Mouse (Mus musculus) hindbrain, embryonic 14.5 days (tissue): ENCODE data around the gene Myadml2. TPM values are rescaled to one million over a fixed set of nuclear protein-coding genes. Genes with fewer than 3 reads are reported as not detected.

Source experiments
- ATAC-seq: fragments of 200-750 bp; cut with Nextera tagmentation; 2 replicates; pipeline ENCODE4 v1.8.0; 2017; ENCODE audit warnings: moderate number of reproducible peaks, mild to moderate bottlenecking, moderate TSS enrichment, moderate library complexity; ENCODE audit not compliant: low FRiP score
- DNase-seq: peaks from one replicate; pipeline ENCODE4 v3.0.0-alpha.2; 2015; ENCODE audit warnings: low spot score
- H3K27ac ChIP-seq: fragments of 300-500 bp; sonication (generic); 2 replicates; pipeline ENCODE4 v1.5.1; 2014; ENCODE audit warnings: mild to moderate bottlenecking, moderate library complexity
- H3K27me3 ChIP-seq: fragments of 300-500 bp; sonication (generic); 2 replicates; pipeline ENCODE4 v1.6.1; 2014; ENCODE audit warnings: mild to moderate bottlenecking, low read length, mixed read lengths; ENCODE audit not compliant: control insufficient read depth, insufficient read depth
- H3K36me3 ChIP-seq: fragments of 300-500 bp; sonication (generic); replicated peaks from 2 replicates; pipeline ENCODE4 v1.6.1; 2014; ENCODE audit not compliant: control insufficient read depth, insufficient read depth
- H3K4me1 ChIP-seq: fragments of 300-500 bp; sonication (generic); replicated peaks from 2 replicates; pipeline ENCODE4 v1.6.1; 2014; ENCODE audit warnings: antibody characterized with exemption, low read length, mixed read lengths; ENCODE audit not compliant: control insufficient read depth, insufficient read depth
- H3K4me2 ChIP-seq: fragments of 300-500 bp; sonication (generic); replicated peaks from 2 replicates; pipeline ENCODE4 v1.6.1; 2014; ENCODE audit warnings: mild to moderate bottlenecking, moderate library complexity
- H3K4me3 ChIP-seq: fragments of 300-500 bp; sonication (generic); replicated peaks from 2 replicates; pipeline ENCODE4 v1.5.1; 2014; ENCODE audit warnings: mild to moderate bottlenecking, low read length
- H3K9ac ChIP-seq: fragments of 300-500 bp; sonication (generic); 2 replicates; pipeline ENCODE4 v1.6.1; 2014
- H3K9me3 ChIP-seq: fragments of 300-500 bp; sonication (generic); 2 replicates; pipeline ENCODE4 v1.6.1; 2016; ENCODE audit warnings: low read length; ENCODE audit not compliant: control insufficient read depth
- WGBS: fragments of 180-500 bp; shearing (Covaris S2); extraction: QIAGEN DNeasy Blood & Tissue Kit; methylation state at CpG from one replicate; pipeline ENCODE4 v1.1.7; 2014; 5-methylcytosine and 5-hydroxymethylcytosine counted together
- polyA plus RNA-seq: library from polyadenylated mRNA; unstranded; fragments of >200 nt; fragmentation: Nextera tagmentation; extraction: Ambion mirVana; gene quantifications from 2 replicates; pipeline ENCODE4 v1.2.1, GENCODE M21; 2014

Myadml2 gene
- polyA plus RNA-seq, 1 experiment from 2014 or later: 1.4 TPM

DNA sequence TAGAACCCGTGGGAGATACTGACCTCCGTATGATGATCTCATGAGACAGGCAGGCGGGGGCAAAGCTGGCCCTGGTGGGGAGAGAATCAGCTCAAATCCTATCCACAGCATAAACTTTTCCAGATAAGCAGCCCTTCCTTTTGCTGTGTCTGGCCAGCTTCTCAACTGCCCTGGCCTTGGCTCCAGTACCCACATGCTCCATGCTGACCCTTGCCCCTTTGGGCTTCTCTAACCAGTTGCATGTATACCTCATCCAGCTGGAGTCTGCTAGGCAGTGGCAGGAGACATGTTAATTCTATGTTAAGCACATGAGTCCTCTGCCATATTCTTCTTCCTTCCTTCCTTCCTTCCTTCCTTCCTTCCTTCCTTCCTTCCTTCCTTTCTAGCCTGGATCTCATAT, 6.8 kb upstream of the Myadml2 start:
- DNase-seq (no peak), ATAC-seq (no peak)
- Histone ChIP-seq H3K9ac (no peak overlapping the region), H3K4me1 (peaks cover 3% of the 10 kb centered on the region; the same call in 1 of the 2 replicates), H3K27ac (no peak overlapping the region), H3K4me3 (no peak overlapping the region), H3K9me3 (no peaks in the 10 kb centered on the region), H3K4me2 (no peak overlapping the region), H3K27me3 (peaks cover 29% of the 10 kb centered on the region), H3K36me3 (no peaks in the 10 kb centered on the region)
- WGBS: 75% methylated on average over 3 of the region's 3 CpGs

DNA sequence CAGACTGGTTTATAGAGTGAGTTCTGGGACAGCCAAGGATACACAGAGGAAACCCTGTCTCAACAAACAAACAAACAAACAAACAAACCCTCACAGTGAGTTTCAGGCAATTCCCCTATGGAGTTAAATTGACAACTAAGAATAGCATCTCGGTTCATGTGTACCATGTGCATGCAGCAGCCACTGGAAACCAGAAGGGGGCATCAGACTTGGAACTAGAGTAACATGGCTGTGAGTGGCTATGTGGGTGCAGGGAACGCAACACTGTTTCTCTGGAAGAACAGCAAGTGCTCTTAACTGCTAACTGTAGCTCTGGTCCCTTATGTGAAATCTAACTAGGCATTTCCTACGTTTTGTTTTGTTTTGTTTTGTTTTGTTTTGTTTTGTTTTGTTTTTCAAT, 3.9 kb upstream of the Myadml2 start:
- Histone ChIP-seq H3K4me3 (no peak overlapping the region), H3K27ac (no peak overlapping the region), H3K4me2 (no peak overlapping the region), H3K36me3 (no peaks in the 10 kb centered on the region), H3K9ac (no peak overlapping the region), H3K9me3 (no peaks in the 10 kb centered on the region), H3K4me1 (peaks cover 7% of the 10 kb centered on the region; the same call in 1 of the 2 replicates), H3K27me3 (peaks cover under 1% of the 10 kb centered on the region; the same call in 1 of the 2 replicates)
- no peak for ATAC-seq
- no peak for DNase-seq
- WGBS: 69% methylated on average over 3 of the region's 3 CpGs

DNA sequence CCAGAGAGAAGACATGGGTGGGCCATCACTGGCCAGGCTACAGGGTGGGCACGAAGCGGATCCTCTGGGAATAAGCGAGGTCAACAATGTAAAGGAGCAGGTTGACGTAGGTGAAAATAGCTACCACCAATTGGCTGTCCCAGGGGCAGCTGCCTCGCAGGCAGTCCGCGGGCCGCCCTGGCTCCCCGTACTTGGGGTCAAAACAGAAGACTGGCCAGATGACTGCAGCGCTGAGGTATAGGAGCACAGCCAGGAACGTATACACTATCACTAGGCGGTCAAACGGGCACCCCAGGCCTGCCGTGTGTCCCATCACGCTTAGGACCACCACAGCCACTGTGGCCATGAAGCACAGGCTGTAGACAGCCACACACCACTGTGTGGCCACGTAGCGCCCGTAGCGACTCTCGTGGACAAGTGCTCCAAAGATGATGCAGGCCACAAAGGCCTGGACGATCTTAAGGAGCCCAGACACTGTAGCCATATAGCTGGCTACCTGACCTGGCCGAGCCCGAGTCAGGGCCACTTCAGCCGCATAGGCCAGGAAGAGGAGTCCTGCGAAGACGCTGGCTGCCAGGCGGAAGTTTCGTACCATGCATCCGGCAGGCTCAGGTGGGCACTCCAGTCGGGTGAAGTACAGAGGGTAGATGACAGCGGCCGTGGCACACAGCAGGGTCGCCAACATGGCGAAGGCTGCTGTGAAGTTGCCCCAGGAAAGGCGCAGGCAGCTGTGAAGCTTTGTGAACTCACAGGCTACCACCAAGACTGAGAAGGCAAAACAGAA, 719 bp downstream of the Myadml2 start:
- Histone ChIP-seq H3K4me3 (0 out of 2 replicates have a peak overlapping the region, but pooled peaks have one; percentile 6), H3K36me3 (no peaks in the 10 kb centered on the region), H3K9me3 (no peaks in the 10 kb centered on the region), H3K4me2 (peak overlapping the region; percentile 48; the same call in 1 of the 2 replicates), H3K4me1 (peaks cover 18% of the 10 kb centered on the region; the same call in 1 of the 2 replicates), H3K27ac (no peak overlapping the region), H3K27me3 (peaks cover 5% of the 10 kb centered on the region; the same call in 1 of the 2 replicates), H3K9ac (peak overlapping the region; percentile 55; the same call in 1 of the 2 replicates)
- DNase-seq (no peak), ATAC-seq (no peak)
- WGBS: 83% methylated on average over 35 of the region's 35 CpGs

DNA sequence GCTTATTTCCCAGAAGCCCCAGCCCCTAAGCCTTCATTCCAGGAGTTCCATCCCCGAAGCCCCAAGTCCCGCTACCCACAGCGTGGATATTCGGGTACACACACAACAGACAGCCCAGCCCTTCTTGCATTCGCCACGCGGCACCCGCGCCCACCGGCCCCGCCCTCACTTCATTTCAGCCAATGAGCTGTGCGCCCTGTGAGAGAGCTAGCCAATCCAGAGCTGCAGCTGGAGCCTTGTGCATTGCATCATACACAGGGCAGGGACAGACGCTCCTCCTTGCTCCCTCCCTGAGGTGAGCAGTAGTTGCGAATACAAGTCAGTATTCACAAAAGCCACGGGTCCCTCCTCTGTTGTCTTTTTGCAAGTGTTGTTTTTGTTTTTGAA, 4.4 kb downstream of the Myadml2 start, which contains the start of gene Pycr1:
TSS of gene Pycr1 (minus strand) at position 169 of the 387 bp plus-strand sequence.
- Histone ChIP-seq H3K4me1 (peaks cover 18% of the 10 kb centered on the region; the same call in 1 of the 2 replicates), H3K9ac (peak within 1 kb of the TSS; percentile 63), H3K27ac (no peak within 1 kb of the TSS), H3K4me3 (peak within 1 kb of the TSS; percentile 42), H3K9me3 (no peaks in the 10 kb centered on the region), H3K27me3 (peaks cover 5% of the 10 kb centered on the region; the same call in 1 of the 2 replicates), H3K36me3 (no peaks in the 10 kb centered on the region), H3K4me2 (peak within 1 kb of the TSS; percentile 78)
- ATAC-seq: peak; percentile 99
- peak; percentile 92 for DNase-seq
- WGBS: 0% methylated on average over 15 of the region's 15 CpGs

DNA sequence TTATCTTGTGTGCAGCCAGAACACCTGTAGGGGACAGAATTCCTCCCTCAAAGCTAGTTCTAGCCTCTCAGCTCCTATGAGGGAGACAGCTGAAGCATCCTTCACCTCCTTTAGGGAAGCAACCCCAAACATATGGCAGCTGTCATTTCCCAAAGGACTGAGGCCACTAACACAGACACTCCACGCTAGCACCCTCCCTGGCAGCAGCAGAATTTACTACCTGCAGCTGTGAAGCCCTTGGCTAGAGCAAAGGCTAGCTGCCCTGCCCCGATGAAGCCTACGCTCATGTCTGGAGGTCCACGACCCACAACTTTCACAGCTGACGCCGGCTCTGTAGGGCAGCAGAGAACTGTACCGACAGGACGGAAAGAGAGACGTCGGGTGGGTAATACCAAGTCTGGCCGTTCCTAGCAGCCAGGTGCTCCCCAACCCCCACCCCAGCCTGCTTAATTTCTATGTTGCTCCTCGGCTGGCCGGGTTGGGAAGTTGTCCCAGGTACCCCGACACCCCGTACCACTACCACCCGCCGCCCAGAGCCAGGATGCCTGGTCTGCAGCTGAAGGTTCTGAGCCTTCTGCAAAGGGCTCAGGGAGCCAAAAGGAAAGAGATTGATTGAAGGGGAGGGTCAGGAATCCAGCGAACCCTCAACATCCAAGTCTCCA, 4.9 kb downstream of the Myadml2 start:
- Histone ChIP-seq H3K9ac (peak overlapping the region; percentile 63), H3K4me1 (peaks cover 15% of the 10 kb centered on the region; the same call in 1 of the 2 replicates), H3K4me2 (peak overlapping the region; percentile 78), H3K27ac (no peak overlapping the region), H3K27me3 (peaks cover 5% of the 10 kb centered on the region; the same call in 1 of the 2 replicates), H3K4me3 (peak overlapping the region; percentile 42), H3K36me3 (no peaks in the 10 kb centered on the region), H3K9me3 (no peaks in the 10 kb centered on the region)
- ATAC-seq: peak; percentile 73
- WGBS: 2% methylated on average over 18 of the region's 18 CpGs
- peak; percentile 29 for DNase-seq

DNA sequence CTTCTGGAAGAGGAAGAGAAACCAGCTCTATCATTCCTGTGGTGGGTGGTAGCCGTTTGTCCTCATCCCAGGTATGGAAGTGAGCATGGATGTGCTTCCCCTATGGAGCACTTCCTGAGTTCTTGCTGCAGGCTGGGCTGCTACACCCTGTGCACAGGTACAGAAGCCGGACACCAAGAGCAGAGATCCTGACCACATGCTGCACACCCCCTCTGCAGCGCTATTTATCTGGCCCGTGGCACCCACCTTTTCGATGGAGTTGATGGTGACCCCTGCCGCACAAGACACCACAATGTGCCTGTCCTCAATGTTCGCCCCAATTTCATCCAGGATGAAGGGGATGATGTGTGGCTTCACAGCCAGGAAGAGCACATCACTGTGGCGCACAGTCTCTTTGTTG, 6.1 kb downstream of the Myadml2 start:
- WGBS: 92% methylated on average over 8 of the region's 8 CpGs
- Histone ChIP-seq H3K36me3 (no peaks in the 10 kb centered on the region), H3K27me3 (peaks cover 5% of the 10 kb centered on the region; the same call in 1 of the 2 replicates), H3K4me1 (peaks cover 11% of the 10 kb centered on the region; the same call in 1 of the 2 replicates), H3K4me2 (no peak overlapping the region), H3K9me3 (no peaks in the 10 kb centered on the region), H3K9ac (no peak overlapping the region), H3K4me3 (no peak overlapping the region), H3K27ac (no peak overlapping the region)
- DNase-seq (no peak), ATAC-seq (no peak)

DNA sequence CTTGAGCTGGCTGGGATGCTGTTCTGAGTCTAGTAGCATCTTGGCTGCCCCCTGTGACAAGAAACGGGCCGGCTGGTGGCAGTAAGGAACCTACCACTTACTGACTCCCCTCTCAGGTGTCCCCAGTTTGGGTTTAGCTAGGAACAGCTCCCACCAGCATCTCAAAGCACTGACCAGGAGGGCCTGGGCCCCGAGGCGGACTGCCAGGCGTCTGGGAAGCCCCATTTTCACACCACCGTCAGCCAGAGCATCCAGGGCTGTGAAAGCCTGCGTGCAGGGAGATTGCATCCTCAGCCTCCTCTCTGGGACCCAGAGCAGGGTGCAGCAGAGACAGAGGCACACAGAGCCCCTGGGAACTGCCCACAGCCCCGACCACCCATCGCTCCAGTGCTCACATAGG, 6.7 kb downstream of the Myadml2 start:
- WGBS: 64% methylated on average over 9 of the region's 9 CpGs
- peaks cover 11% of the 10 kb centered on the region; the same call in 1 of the 2 replicates for H3K4me1 ChIP-seq
- H3K4me3 ChIP-seq: no peak overlapping the region
- no peak for DNase-seq
- H3K9ac ChIP-seq: no peak overlapping the region
- no peak for ATAC-seq
- 0 out of 2 replicates have a peak, but pooled peaks cover 1% of the 10 kb centered on the region for H3K27me3 ChIP-seq
- no peak overlapping the region for H3K27ac ChIP-seq
- no peak overlapping the region for H3K4me2 ChIP-seq
- H3K36me3 ChIP-seq: no peaks in the 10 kb centered on the region
- H3K9me3 ChIP-seq: no peaks in the 10 kb centered on the region

DNA sequence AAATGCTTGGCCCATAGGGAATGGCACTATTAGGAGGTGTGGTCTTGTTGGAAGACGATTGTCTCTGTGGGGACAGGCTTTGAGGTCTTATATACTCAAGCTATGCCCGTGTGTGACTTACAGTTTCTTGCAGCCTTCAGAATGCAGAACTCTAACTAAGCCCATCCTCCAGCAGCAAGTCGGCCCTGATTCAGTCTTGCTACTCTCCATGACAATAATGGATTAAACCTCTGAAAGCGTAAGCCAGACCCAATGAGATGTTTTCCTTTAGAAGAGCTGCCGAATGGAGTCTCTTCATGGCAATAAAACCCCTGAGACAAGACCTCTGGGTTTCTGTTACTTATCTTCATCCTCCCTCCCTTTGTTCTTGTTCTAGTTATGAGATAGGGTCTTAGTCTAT, 13.1 kb downstream of the Myadml2 start:
- ATAC-seq (no peak), DNase-seq (no peak)
- Histone ChIP-seq H3K4me2 (no peak overlapping the region), H3K4me1 (peaks cover 25% of the 10 kb centered on the region), H3K27ac (no peak overlapping the region), H3K9me3 (no peaks in the 10 kb centered on the region), H3K27me3 (no peaks in the 10 kb centered on the region), H3K4me3 (no peak overlapping the region), H3K9ac (no peak overlapping the region), H3K36me3 (no peaks in the 10 kb centered on the region)
- WGBS: 82% methylated on average over 5 of the region's 5 CpGs
